Mouse (Mus musculus): ENCODE data around the gene Lhpp.
"Not testable (repeated sequence)": the region's sequence is repeated elsewhere in the genome, so short reads cannot be mapped to it uniquely, and the experiment has no call there.

Gene Lhpp

GRCm38 (mm10) chr7:132654412-132654811 is 44.0 kb downstream of the Lhpp start:
- no peak for DNase-seq

- peak; percentile 96 for DNase-seq
Measured at GRCm38 (mm10) chr7:132656075-132656474, 45.6 kb downstream of the Lhpp start.

GRCm38 (mm10) chr7:132656548-132656947 is 46.1 kb downstream of the Lhpp start:
- DNase-seq = peak; percentile 98

- DNase-seq = peak; percentile 26
Measured at GRCm38 (mm10) chr7:132657371-132658057, 47.1 kb downstream of the Lhpp start.

GRCm38 (mm10) chr7:132658058-132658450 is 47.6 kb downstream of the Lhpp start:
- peak; percentile 61 for DNase-seq

GRCm38 (mm10) chr7:132658688-132659087 is 48.2 kb downstream of the Lhpp start:
- DNase-seq = peak; percentile 58

- peak; percentile 51 for DNase-seq
Measured at GRCm38 (mm10) chr7:132659633-132660032, 49.2 kb downstream of the Lhpp start.

- DNase-seq = not testable (repeated sequence)
Measured at GRCm38 (mm10) chr7:132662831-132663230, 52.4 kb downstream of the Lhpp start.

- no peak for DNase-seq
Measured at GRCm38 (mm10) chr7:132664815-132665214, 54.4 kb downstream of the Lhpp start.

GRCm38 (mm10) chr7:132665664-132666382 is 55.4 kb downstream of the Lhpp start:
- no peak for DNase-seq

GRCm38 (mm10) chr7:132666516-132666915 is 56.1 kb downstream of the Lhpp start:
- DNase-seq = no peak

GRCm38 (mm10) chr7:132668604-132669003 is 58.2 kb downstream of the Lhpp start:
- DNase-seq = peak; percentile 73

- DNase-seq = peak; percentile 42
Measured at GRCm38 (mm10) chr7:132669999-132670862, 59.8 kb downstream of the Lhpp start.

- DNase-seq = peak; percentile 58
Measured at GRCm38 (mm10) chr7:132670863-132671165, 60.4 kb downstream of the Lhpp start.

- peak; percentile 48 for DNase-seq
Measured at GRCm38 (mm10) chr7:132672481-132672959, 62.1 kb downstream of the Lhpp start.

GRCm38 (mm10) chr7:132673931-132674755 is 63.7 kb downstream of the Lhpp start:
- peak; percentile 64 for DNase-seq

GRCm38 (mm10) chr7:132675922-132676321 is 65.5 kb downstream of the Lhpp start:
- DNase-seq = no peak

GRCm38 (mm10) chr7:132679117-132679516 is 68.7 kb downstream of the Lhpp start:
- DNase-seq = no peak

GRCm38 (mm10) chr7:132679549-132679948 is 69.1 kb downstream of the Lhpp start:
- no peak for DNase-seq

GRCm38 (mm10) chr7:132681296-132681695 is 70.9 kb downstream of the Lhpp start:
- no peak for DNase-seq

- no peak for DNase-seq
Measured at GRCm38 (mm10) chr7:132681831-132682230, 71.4 kb downstream of the Lhpp start.

GRCm38 (mm10) chr7:132682336-132682735 is 71.9 kb downstream of the Lhpp start:
- no peak for DNase-seq
